In the genomic region with DNA sequence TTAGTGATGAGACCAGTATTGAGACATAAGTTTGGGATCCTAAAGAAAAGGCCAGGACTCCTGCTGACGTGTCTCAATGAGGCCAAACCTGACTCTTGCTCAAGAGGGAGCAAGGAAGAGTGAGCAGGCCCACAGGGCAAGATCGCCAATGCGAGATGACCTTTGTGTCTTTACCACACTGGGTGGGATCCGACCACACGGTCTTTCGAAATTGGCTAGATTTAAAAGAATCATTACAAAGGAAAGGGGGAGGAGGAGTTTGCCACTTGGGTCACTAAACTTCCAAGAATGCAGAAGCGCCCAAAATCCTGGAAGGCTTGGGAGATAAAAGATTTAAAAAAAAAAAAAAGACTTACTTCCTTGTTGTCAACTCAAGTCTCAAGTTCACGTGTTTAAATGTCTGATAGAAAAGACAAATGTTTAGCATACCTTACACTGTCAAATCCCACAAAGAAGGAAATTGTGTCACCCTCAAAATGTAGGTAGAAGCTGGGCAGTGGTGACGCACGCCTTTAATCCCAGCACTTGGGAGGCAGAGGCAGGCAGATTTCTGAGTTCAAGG, we compare ENCODE assay signal across 29 mouse cellular contexts. TPM values are rescaled to one million over a fixed set of nuclear protein-coding genes. Genes with fewer than 3 reads are reported as not detected.
DNase-seq lines count a peak whose midpoint lies in the region; ATAC-seq and TF ChIP-seq lines count a peak whose summit lies in the region.
"Had no signal": no experiment of that assay in that cellular context is flagged by ENCODE, and none has a peak within 500 bp of the region (broad histone marks: within the 10 kb centered on the region; RNA-seq: fewer than 3 reads in every experiment).

No protein-coding gene starts in this region.

- H3K36me3 ChIP-seq in heart, adult 2 months (ENCODE audit: control insufficient read depth, insufficient read depth, low read length) = no peaks in the 10 kb centered on the region
- H3K36me3 ChIP-seq in liver, embryonic 11.5 days (ENCODE audit: control insufficient read depth, insufficient read depth, low read length) = no peaks in the 10 kb centered on the region
- no peaks in the 10 kb centered on the region for H3K36me3 ChIP-seq in thymus, adult 2 months (ENCODE audit: control insufficient read depth, insufficient read depth, low read length)
- H3K36me3 ChIP-seq: embryonic facial prominence, embryonic 12.5 days; forebrain, embryonic 12.5 days; heart, embryonic 15.5 days; intestine, embryonic 15.5 days; limb, embryonic 15.5 days; midbrain, embryonic 15.5 days had no signal

- H3K4me1 ChIP-seq in heart, adult 2 months (ENCODE audit: control insufficient read depth, insufficient read depth, low read length) = no peaks in the 10 kb centered on the region; the same call in 1 of the 2 replicates
- peaks cover 3% of the 10 kb centered on the region; the same call in 1 of the 2 replicates for H3K4me1 ChIP-seq in bone marrow, adult 2 months (ENCODE audit: control insufficient read depth, insufficient read depth, low read length)
- H3K4me1 ChIP-seq in liver, embryonic 11.5 days (replicated peaks; ENCODE audit: control insufficient read depth, insufficient read depth, low read length) = peaks cover 18% of the 10 kb centered on the region
- peaks cover 16% of the 10 kb centered on the region for H3K4me1 ChIP-seq in thymus, adult 2 months (replicated peaks; ENCODE audit: control insufficient read depth, insufficient read depth, low read length)

- no peak overlapping the region for H3K27ac ChIP-seq in heart, adult 2 months
- H3K27ac ChIP-seq in bone marrow, adult 2 months (ENCODE audit: control insufficient read depth, insufficient read depth, low read depth, low read length, poor library complexity) = 0 out of 2 replicates have a peak overlapping the region, but pooled peaks have one; percentile 14
- no peak overlapping the region for H3K27ac ChIP-seq in liver, embryonic 11.5 days (ENCODE audit: low read depth, low read length)
- H3K27ac ChIP-seq in thymus, adult 2 months (ENCODE audit: control insufficient read depth, insufficient read depth, low read length) = no peak overlapping the region
- H3K27ac ChIP-seq: embryonic facial prominence, embryonic 12.5 days; forebrain, embryonic 12.5 days; heart, embryonic 10.5 days; heart, embryonic 15.5 days; intestine, embryonic 15.5 days; kidney, postnatal 0 days; limb, embryonic 10.5 days; limb, embryonic 15.5 days; liver, embryonic 14.5 days; midbrain, embryonic 15.5 days had no signal

- no peaks in the 10 kb centered on the region for H3K9me3 ChIP-seq in liver, embryonic 11.5 days (ENCODE audit: control insufficient read depth, low read length)
- H3K9me3 ChIP-seq: embryonic facial prominence, embryonic 12.5 days; forebrain, embryonic 12.5 days; heart, embryonic 10.5 days; heart, embryonic 15.5 days; intestine, embryonic 15.5 days; limb, embryonic 10.5 days; limb, embryonic 15.5 days; midbrain, embryonic 15.5 days had no signal

- TF ChIP-seq POLR2A in heart, adult 2 months (IDR thresholded peaks at IDR 0.05; ENCODE audit: insufficient read depth, low read depth, low read length) = no peak
- no peak for TF ChIP-seq POLR2A in bone marrow, adult 2 months (IDR thresholded peaks at IDR 0.05; ENCODE audit: borderline replicate concordance, control insufficient read depth, low read depth, low read length)
- no peak for TF ChIP-seq POLR2A in thymus, adult 2 months (IDR thresholded peaks at IDR 0.05; ENCODE audit: control insufficient read depth, extremely low read depth, insufficient read depth, low read length, poor library complexity)

- H3K79me2 ChIP-seq in heart, adult 2 months (replicated peaks; ENCODE audit: control insufficient read depth, insufficient read depth, low read length) = no peaks in the 10 kb centered on the region

- peak; percentile 50 for DNase-seq in heart, adult 11 months
- DNase-seq in heart, adult 2 months = no peak
- peak; percentile 36 for DNase-seq in testis, postnatal 10 days (ENCODE audit: low spot score)
- no peak for DNase-seq in testis, postnatal 14 days (ENCODE audit: low spot score)
- DNase-seq in liver, embryonic 11.5 days (ENCODE audit: low spot score) = no peak
- no peak for DNase-seq in thymus, adult 2 months
- DNase-seq: adrenal gland, adult 8-10 months; cerebellum, adult 9-11 months; embryo, embryonic 11 days; forebrain, postnatal 0 days; kidney, adult 2 months; kidney, postnatal 4 days; layer of hippocampus, postnatal 36 days; lung, embryonic 14.5 days; right cerebral cortex, postnatal 4 days; thymus, postnatal 25 days had no signal

- H3K27me3 ChIP-seq in heart, adult 2 months (ENCODE audit: control insufficient read depth, insufficient read depth, low read length) = no peaks in the 10 kb centered on the region
- no peaks in the 10 kb centered on the region for H3K27me3 ChIP-seq in liver, embryonic 11.5 days (replicated peaks; ENCODE audit: control insufficient read depth, insufficient read depth, low read length)
- H3K27me3 ChIP-seq in thymus, adult 2 months (ENCODE audit: control insufficient read depth, insufficient read depth, low read length) = no peaks in the 10 kb centered on the region
- H3K27me3 ChIP-seq: embryonic facial prominence, embryonic 12.5 days; intestine, embryonic 15.5 days; limb, embryonic 15.5 days; midbrain, embryonic 15.5 days had no signal

- ATAC-seq in liver, embryonic 11.5 days (replicated peaks; ENCODE audit: low FRiP score) = no peak
- ATAC-seq: CD4-positive, CD25-positive, alpha-beta regulatory T cell, adult 4 months; forebrain, postnatal 0 days; hindbrain, embryonic 16.5 days; intestine, embryonic 15.5 days; midbrain, embryonic 15.5 days had no signal

- intact Hi-C loops in heart, adult 2 months (cut with DNase I) = no loop called here

- no peak overlapping the region for H3K9ac ChIP-seq in heart, adult 2 months (ENCODE audit: low read depth, low read length)
- H3K9ac ChIP-seq in liver, embryonic 11.5 days (ENCODE audit: low read depth, low read length) = no peak overlapping the region
- H3K9ac ChIP-seq: embryonic facial prominence, embryonic 12.5 days; forebrain, embryonic 12.5 days; forebrain, postnatal 0 days; heart, embryonic 15.5 days; intestine, embryonic 15.5 days; limb, embryonic 15.5 days; liver, embryonic 14.5 days; lung, embryonic 14.5 days; midbrain, embryonic 15.5 days had no signal

- no peak for TF ChIP-seq CTCF in heart, adult 2 months (IDR thresholded peaks at IDR 0.05)
- TF ChIP-seq CTCF in bone marrow, adult 2 months (IDR thresholded peaks at IDR 0.05; ENCODE audit: control insufficient read depth, insufficient read depth, low read length) = no peak
- no peak for TF ChIP-seq CTCF in thymus, adult 2 months (IDR thresholded peaks at IDR 0.05; ENCODE audit: borderline replicate concordance, control insufficient read depth, extremely low read depth, insufficient read depth, low read length, poor library complexity)

- TF ChIP-seq EP300 in heart, adult 2 months (IDR thresholded peaks at IDR 0.05; ENCODE audit: insufficient read depth, low read depth, low read length) = no peak

- no peak overlapping the region for H3K4me3 ChIP-seq in heart, adult 2 months
- H3K4me3 ChIP-seq in bone marrow, adult 2 months (replicated peaks; ENCODE audit: control insufficient read depth, low read depth, low read length) = no peak overlapping the region
- H3K4me3 ChIP-seq in liver, embryonic 11.5 days (ENCODE audit: low read depth, low read length) = no peak overlapping the region
- no peak overlapping the region for H3K4me3 ChIP-seq in thymus, adult 2 months (ENCODE audit: control insufficient read depth, insufficient read depth, low read length)
- H3K4me3 ChIP-seq: embryonic facial prominence, embryonic 12.5 days; forebrain, embryonic 12.5 days; heart, embryonic 10.5 days; heart, embryonic 15.5 days; intestine, embryonic 15.5 days; limb, embryonic 10.5 days; limb, embryonic 15.5 days; midbrain, embryonic 15.5 days had no signal

- WGBS in heart, adult 2 months = 66% methylated on average over 10 of the region's 10 CpGs
- WGBS in bone marrow, adult 2 months = 39% methylated on average over 10 of the region's 10 CpGs
- 64% methylated on average over 10 of the region's 10 CpGs for WGBS in liver, embryonic 11.5 days
- 88% methylated on average over 10 of the region's 10 CpGs for WGBS in thymus, adult 2 months

- H3K4me2 ChIP-seq in liver, embryonic 11.5 days = no peak overlapping the region
- H3K4me2 ChIP-seq: embryonic facial prominence, embryonic 12.5 days; forebrain, embryonic 12.5 days; heart, embryonic 15.5 days; intestine, embryonic 15.5 days; limb, embryonic 15.5 days; lung, embryonic 14.5 days; midbrain, embryonic 15.5 days had no signal

RNA-seq across cellular contexts. Expression of a gene that starts 18.0 kb away (rescaled TPM):
- 10 to 100 TPM; 11.2 to 12.6 TPM for total RNA-seq in heart, adult 2 months (2021)
- 9.6 and 11.0 TPM in 2 replicates for polyA plus RNA-seq in heart, adult 2 months (2012; rRNA removed)
- 49.4 and 56.2 TPM in 2 replicates for polyA plus RNA-seq in bone marrow, adult 2 months (2011; ENCODE audit: insufficient read depth, insufficient read length, low replicate concordance, missing spikeins)
- polyA plus RNA-seq in liver, embryonic 11.5 days (2014; fragmentation: Nextera tagmentation; extraction: Ambion mirVana) = 52.8 and 54.0 TPM in 2 replicates
- 29.9 and 34.8 TPM in 2 replicates for polyA plus RNA-seq in thymus, adult 2 months (2012; rRNA removed)

Comparison
In these comparisons a context has a peak if more than half of its experiments do, and no peak if none do; other contexts are left out.
1. DNase-seq: peak in heart, adult 11 months (single experiment) and testis, postnatal 10 days (single experiment); none in heart, adult 2 months (0 of 2), testis, postnatal 14 days (single experiment), liver, embryonic 11.5 days (single experiment) and thymus, adult 2 months (single experiment).